Mouse (Mus musculus): ENCODE results near the gene Gng7.
"Not testable (repeated sequence)": the region's sequence is repeated elsewhere in the genome, so short reads cannot be mapped to it uniquely, and the experiment has no call there.

Gng7 gene

GRCm38 (mm10) chr10:80994621-80995020, 20.1 kb downstream of the Gng7 start:
- no peak for DNase-seq

DNA sequence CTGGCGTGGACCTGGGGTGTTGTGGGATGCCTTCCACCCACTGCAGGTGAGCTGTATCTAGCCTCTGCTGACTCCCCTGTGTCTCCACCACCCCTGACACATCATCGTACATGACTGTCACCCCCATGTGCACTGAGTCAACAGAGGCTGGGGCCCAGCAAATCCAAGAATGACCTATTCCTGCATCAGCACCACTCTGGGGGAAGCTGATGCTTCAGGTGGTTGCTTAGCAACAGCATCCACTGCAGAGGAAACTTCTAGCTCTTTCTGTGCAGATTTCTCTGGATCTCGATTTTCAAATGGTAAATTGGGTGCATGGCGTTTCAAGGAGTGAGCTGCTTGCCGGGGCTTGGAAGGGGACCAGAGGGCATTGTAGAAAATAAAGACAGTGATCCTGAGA, 21.5 kb downstream of the Gng7 start:
- no peak for DNase-seq

DNA sequence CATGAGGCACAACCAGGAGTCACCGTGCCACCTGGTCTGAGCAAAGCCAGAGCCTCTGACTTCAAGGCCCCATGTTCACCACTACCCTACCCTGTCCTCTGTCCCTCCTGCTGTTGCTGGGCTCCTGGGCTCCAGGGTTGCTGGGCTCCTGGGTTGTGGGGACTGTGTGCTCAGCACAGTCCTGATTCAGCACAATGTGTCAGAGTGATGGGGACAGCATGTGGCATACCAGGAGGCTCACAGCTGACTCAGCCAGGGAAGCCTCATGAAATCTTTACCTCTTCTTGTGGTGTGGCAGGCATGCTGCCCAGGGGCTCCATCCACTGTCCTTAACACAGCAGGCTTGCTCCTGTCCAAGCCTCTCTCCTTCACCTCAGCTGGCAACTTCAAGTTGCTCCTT, 22.8 kb downstream of the Gng7 start:
- no peak for DNase-seq

DNA sequence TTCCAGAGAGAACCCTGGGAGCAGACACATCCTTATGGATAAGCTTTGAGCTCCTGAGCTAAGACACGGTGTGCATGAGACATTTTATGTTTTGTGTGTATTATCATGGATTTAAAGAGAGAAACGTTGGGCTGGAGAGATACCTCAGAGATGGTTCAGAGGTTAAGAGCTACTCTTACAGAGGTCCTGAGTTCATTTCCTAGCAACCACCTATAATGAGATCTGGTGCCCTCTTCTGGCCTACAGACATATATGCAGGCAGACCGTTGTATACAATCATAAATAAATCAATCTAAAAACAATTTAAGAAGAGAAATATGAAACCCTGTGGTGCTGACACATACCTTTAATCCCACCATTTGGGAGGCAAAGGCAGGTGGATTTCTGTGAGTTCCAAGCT, 23.7 kb downstream of the Gng7 start:
- DNase-seq, result no peak

DNA sequence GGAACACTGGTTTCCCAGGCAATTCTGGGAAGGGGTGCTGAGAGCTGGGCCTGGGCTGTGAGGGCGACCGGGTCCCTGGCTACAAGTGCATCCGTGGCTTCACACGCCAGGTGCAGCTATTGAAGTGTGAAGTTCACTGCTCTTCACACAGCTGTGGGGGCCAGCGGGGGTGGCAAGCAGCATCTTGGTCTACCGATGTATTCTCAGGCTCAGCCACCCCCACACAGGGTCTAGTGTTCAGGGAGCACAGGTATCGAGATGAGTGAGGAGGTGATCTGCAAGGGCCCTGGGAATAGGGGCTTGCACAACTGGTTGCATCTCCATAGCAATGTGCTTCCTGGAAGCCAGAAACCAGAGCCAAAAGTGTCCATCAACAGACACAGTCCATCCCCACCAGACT, 24.3 kb downstream of the Gng7 start:
- no peak for DNase-seq

- DNase-seq, result not testable (repeated sequence)
Observed at GRCm38 (mm10) chr10:80989854-80990253, 24.9 kb downstream of the Gng7 start.

GRCm38 (mm10) chr10:80989446-80989845, 25.3 kb downstream of the Gng7 start:
- no peak for DNase-seq

DNA sequence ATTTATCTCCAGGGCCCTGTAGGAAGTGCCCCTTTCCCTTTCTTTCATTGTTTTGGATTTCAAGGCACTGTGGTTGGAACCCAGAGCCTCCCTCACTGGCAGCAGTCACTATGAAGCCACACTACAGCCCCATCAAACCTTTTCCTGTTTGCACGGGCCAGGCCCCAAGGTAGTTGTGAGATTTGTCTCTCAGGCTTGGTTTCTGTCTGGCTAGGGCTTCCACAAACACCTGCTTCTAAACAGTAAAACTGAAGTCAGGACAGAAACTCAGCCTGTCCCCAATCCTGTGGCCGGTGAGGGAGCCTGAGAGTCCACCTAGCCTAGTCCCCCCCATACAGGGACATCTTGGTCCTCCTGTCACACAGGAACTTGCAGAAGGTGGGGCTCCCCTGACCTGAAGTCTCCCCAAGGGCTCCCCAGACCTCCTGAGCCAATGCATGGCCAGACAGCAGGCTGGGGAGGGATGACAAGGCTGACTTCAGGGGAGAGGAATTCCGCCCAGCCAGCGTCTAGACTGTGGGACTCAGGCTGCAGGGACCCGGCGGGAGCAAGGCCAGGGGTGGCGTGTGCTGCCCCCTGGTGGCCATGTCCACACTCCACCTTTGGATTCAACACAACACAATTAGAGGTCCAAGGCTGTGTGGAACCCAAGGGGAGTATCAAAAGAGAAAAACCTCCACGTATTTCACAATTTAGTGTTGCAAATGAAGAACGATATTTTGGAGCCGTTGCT, 26.9 kb downstream of the Gng7 start:
- DNase-seq, result peak; percentile 87

DNA sequence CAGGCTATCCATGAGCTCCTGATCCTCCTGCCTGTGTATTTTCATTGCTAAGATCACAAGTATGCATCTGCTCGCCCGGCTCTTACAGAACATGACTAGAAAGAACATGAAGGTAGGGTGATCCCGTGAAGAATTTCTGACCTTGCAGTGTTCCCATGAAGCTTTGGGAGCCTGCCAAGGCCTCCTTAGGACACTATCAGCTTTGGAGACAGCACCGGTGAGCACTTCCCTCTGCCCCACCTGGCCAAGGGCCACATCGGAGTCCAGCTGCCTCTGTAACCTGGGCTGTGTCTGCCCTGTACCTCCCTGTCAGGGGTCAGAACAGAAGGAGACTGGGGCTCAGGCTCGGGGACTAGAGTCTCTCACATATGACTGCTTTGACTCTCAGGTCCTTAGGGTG, 28.0 kb downstream of the Gng7 start:
- no peak for DNase-seq

DNA sequence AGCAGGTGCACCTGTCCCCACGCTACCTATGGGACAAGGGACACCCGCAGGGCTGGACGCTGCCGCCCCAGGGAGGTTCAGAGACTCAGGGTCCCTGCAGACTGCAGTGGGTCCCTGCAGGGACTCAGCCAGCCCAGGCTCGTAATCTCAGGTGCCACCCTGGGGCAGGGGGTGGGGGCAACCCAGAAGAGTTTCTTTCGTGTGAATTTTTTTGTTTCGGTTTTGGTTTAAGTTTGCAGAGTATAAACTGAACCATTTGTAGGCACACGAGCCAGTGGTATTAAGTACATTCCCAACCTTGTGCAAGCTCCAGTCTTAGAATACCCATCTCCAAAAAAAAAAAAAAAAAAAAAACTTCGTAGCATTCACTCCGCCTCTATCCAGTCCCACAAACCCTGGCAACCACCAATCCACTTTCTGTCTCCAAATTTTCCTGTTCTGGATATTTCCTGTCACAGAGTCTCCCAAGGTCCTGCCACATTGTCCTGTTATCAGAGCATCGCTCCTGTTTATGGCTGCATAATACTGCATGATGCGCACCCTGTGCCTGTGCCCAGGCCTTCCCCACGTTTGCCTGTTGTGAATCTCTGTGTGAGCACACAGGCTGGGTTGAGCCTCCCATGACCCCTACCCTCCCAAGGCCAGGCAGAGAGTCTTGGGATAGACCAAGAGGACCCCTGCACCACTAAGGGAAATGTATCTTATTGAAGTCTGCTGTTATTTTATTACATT, 28.6 kb downstream of the Gng7 start:
- no peak for DNase-seq

DNA sequence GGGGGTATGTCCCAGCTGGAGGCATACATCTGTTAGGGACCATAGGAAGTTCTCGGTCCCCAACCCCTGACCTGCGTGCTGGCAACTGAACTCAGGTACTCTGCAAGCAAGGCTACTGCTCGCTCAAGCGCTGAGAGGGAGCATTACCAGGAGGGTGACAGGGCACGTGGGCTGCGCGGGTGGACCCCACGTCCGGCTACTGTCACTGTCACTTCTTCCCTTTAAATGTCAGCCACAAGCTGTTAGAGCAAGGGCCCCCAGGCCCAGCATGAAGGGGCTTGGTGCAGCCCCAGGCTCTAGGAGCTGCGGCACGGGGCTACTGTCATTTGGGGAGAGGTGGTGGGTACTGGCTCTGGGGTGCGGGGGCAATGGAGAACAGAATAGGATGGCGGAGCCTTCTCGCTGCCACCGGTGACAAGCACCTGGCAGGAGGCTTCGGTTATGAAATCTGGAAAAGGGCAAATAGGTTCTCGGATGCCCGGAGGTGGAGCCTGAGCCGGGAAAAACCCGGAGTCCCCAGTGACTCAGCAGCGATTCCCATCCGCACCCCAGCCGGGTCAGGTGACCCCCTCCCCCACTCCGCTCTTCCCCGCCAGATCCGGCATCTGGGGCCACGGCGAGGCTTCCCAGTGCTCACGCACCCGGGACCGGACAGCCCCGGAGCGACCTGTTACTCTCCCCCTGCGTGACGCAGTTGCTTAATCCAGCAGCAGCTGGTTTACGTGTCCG, 29.3 kb downstream of the Gng7 start:
- no peak for DNase-seq

DNA sequence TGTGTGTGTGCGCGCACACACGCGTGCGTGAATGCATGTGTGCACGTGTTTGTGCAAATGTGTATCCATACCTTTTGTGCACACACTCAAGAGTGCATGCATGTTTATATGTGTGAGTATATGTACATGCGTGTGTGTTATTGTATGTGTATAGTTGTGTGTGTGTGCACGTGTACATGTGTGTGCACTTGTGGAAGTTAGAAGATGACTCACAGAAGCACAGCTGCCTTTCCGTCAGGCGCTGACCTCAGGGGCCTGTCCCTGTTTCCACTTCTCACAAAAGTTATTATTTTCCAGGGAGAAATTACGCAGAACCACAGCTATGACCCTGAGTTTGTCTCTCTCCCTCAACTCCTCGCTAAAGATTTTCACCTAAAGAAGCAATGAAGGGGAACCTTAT, 30.5 kb downstream of the Gng7 start:
- DNase-seq, result no peak

GRCm38 (mm10) chr10:80982381-80982780, 32.4 kb downstream of the Gng7 start:
- DNase-seq, result no peak

DNA sequence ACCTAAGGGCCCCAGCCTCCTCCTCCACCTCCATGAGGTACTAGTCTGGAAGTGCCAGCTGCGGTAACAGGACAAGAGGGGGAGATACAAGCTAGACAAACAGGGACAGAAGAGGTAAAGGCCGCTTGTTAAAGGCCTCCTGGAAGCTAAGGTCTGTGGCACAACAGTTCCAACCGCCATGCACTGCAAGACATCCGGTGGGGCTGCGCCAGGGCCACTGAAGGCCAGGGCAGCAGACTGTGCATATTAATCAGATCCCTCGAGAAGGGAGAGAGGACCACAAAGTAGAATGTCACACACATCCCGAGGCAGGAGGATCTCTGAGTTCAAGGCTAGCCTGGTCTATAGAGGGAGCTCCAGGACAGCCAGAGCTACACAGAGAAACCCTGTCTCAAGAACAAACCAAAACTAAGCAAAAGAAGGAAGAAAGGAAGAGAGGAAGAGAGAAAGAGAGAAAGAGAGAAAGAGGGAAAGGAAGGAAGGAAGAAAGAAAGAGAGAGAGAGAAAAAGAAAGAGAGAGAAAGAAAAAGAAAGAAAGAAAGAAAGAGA, 33.1 kb downstream of the Gng7 start:
- no peak for DNase-seq

GRCm38 (mm10) chr10:80975478-80975877, 39.3 kb downstream of the Gng7 start:
- no peak for DNase-seq

- DNase-seq, result no peak
Observed at GRCm38 (mm10) chr10:80973722-80974121, 41.0 kb downstream of the Gng7 start.

DNA sequence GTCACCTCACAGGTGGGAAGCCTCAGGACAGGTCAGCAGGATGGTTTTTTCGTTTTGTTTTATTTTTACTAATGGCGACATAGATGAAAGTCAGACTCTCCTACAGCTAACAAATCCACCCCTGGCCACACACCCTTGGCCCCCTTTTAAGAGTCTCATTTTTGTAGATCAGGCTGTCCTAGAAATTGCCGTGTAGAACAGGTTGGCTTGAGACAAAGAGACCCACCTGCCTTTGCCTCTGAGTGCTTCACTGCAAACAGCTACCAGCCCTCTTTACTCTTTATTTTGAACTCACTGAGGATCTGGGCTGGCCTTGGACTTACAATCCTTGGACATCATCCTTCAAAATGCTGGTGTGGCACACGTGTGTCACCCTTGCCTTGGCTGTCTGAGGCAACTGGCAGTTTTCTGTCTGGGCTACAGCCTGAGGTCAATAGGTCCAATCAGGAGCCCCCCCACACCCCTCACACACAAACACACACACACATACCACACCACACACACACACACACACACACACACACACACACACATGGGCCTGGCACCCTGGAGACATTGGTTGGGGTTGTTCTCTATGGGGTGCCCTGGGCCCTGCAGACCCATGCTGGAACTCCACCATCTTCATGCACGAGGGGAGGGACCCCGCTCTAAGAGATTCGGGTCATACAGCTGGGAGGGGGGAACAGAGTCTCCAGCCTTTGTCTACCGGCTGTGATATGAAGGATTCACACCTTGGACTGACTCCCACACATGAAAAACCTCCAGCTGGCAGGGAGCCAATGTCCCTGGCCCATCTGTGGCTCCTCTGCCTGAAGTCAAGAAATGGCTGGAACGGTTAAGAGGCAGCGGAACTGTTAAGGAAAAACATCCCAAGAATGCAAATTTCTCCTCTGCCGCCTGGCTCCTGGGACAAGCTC, 42.4 kb downstream of the Gng7 start:
- no peak for DNase-seq

DNA sequence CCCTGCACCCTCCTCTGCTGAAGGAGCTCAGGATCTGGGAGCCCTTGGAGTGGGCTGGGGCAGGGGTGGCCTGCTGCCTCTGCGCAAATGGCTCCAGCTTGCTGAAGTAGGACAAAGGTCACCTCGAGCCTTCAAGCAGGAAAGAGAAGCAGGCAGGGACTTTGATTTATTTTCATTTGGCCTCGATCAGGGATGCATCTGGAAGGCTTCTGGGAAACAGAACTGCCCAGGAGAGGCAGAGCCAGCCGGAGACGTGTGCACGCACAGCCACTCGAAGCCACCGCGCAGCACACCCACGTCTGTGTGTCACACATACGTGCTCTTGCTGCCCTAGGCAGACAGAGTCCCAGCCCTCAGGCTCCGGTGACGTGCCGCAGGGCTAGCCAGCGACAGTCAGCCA, 43.2 kb downstream of the Gng7 start:
- DNase-seq, result no peak

- DNase-seq, result no peak
Observed at GRCm38 (mm10) chr10:80970159-80970558, 44.6 kb downstream of the Gng7 start.

GRCm38 (mm10) chr10:80969298-80969697, 45.4 kb downstream of the Gng7 start:
- DNase-seq, result no peak

DNA sequence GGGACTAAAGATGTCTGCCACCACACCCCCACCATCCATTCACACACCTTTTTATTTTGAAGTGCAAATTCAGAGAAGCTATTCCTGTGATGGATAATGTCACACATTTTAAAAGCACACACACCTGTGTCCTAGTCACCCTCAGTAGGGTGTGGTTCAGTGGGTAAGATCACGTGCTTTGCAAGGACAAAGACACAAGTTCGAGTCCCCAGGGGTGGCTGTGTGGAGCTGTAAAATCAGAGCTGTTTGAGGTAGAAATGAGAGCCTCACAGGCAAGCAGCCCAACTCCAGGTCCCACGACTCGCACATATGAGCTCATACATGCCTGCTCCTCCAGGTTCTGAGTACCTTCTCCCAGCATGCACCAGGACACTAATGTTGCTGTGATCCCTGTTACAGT, 46.6 kb downstream of the Gng7 start:
- no peak for DNase-seq

- no peak for DNase-seq
Observed at GRCm38 (mm10) chr10:80967101-80967656, 47.6 kb downstream of the Gng7 start.
